Mouse (Mus musculus): ENCODE measurements around the gene Ctsh. TPM values are rescaled to one million over a fixed set of nuclear protein-coding genes. Genes with fewer than 3 reads are reported as not detected.
A peak's percentile ranks its signal among the peaks of the same experiment; 100 is the strongest.
"Not testable (repeated sequence)": the region's sequence is repeated elsewhere in the genome, so short reads cannot be mapped to it uniquely, and the experiment has no call there.

Ctsh gene
- polyA plus RNA-seq, 1 experiment: 95.5 TPM

- no peaks in the 10 kb centered on the region for H3K4me1 ChIP-seq (ENCODE audit: control insufficient read depth, insufficient read depth, low read length)
- TF ChIP-seq CTCF (IDR thresholded peaks at IDR 0.05; ENCODE audit: insufficient read depth, low read length): no peak
- TF ChIP-seq POLR2A (IDR thresholded peaks at IDR 0.05; ENCODE audit: borderline replicate concordance, extremely low read depth, low read depth, low read length): no peak
- no peak overlapping the region for H3K4me3 ChIP-seq (replicated peaks; ENCODE audit: extremely low read depth, low read depth, low read length)
- DNase-seq: no peak
- WGBS: 63% methylated on average over 7 of the region's 7 CpGs
Observed at GRCm38 (mm10) chr9:90070174-90070573, 16.2 kb downstream of the Ctsh start.

GRCm38 (mm10) chr9:90075336-90075735, 21.4 kb downstream of the Ctsh start:
- 58% methylated on average over 4 of the region's 4 CpGs for WGBS
- DNase-seq: no peak
- Histone ChIP-seq H3K4me1 (ENCODE audit: control insufficient read depth, insufficient read depth, low read length) (no peaks in the 10 kb centered on the region), H3K4me3 (replicated peaks; ENCODE audit: extremely low read depth, low read depth, low read length) (no peak overlapping the region)
- TF ChIP-seq CTCF (IDR thresholded peaks at IDR 0.05; ENCODE audit: insufficient read depth, low read length) (no peak), POLR2A (IDR thresholded peaks at IDR 0.05; ENCODE audit: borderline replicate concordance, extremely low read depth, low read depth, low read length) (no peak)

GRCm38 (mm10) chr9:90076131-90076530, 22.2 kb downstream of the Ctsh start:
- no peak for DNase-seq
- H3K4me1 ChIP-seq (ENCODE audit: control insufficient read depth, insufficient read depth, low read length): no peaks in the 10 kb centered on the region

GRCm38 (mm10) chr9:90076849-90077461, 23.0 kb downstream of the Ctsh start:
- 64% methylated on average over 8 of the region's 8 CpGs for WGBS
- TF ChIP-seq POLR2A (IDR thresholded peaks at IDR 0.05; ENCODE audit: borderline replicate concordance, extremely low read depth, low read depth, low read length) (no peak), CTCF (IDR thresholded peaks at IDR 0.05; ENCODE audit: insufficient read depth, low read length) (peak; percentile 96)
- peak; percentile 77 for DNase-seq
- H3K4me3 ChIP-seq (replicated peaks; ENCODE audit: extremely low read depth, low read depth, low read length): no peak overlapping the region
- no peaks in the 10 kb centered on the region for H3K4me1 ChIP-seq (ENCODE audit: control insufficient read depth, insufficient read depth, low read length)

More at GRCm38 (mm10) chr9:90076131-90076530, 22.2 kb downstream of the Ctsh start:
- TF ChIP-seq CTCF (IDR thresholded peaks at IDR 0.05; ENCODE audit: insufficient read depth, low read length): no peak
- TF ChIP-seq POLR2A (IDR thresholded peaks at IDR 0.05; ENCODE audit: borderline replicate concordance, extremely low read depth, low read depth, low read length): no peak
- 73% methylated on average over 5 of the region's 5 CpGs for WGBS
- H3K4me3 ChIP-seq (replicated peaks; ENCODE audit: extremely low read depth, low read depth, low read length): no peak overlapping the region

DNA sequence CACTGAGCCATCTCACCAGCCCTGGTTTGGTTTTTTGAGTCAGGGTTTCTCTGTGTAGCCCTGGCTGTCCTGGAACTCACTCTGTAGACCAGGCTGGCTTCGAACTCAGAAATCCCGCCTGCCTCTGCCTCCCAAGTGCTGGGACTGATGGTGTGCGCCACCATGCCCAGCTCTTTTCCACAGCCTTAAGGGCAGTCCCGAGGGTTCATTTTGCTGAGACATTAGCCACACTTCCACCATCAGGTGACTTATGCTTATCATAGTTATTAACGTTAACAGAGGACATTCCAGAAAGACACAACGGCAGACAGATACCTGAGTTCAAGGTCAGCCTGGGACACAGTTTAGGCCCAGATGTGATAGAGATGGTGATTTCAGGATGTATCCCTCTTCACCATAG, 28.0 kb downstream of the Ctsh start:
- 75% methylated on average over 6 of the region's 6 CpGs for WGBS
- not testable (repeated sequence) for H3K4me1 ChIP-seq (ENCODE audit: control insufficient read depth, insufficient read depth, low read length); DNase-seq; H3K4me3 ChIP-seq (replicated peaks; ENCODE audit: extremely low read depth, low read depth, low read length)

- H3K4me3 ChIP-seq (replicated peaks; ENCODE audit: extremely low read depth, low read depth, low read length): no peak overlapping the region
- WGBS: 63% methylated on average over 1 of the region's 1 CpGs
- no peak for DNase-seq
- no peaks in the 10 kb centered on the region for H3K4me1 ChIP-seq (ENCODE audit: control insufficient read depth, insufficient read depth, low read length)
- TF ChIP-seq CTCF (IDR thresholded peaks at IDR 0.05; ENCODE audit: insufficient read depth, low read length) (no peak), POLR2A (IDR thresholded peaks at IDR 0.05; ENCODE audit: borderline replicate concordance, extremely low read depth, low read depth, low read length) (no peak)
Observed at GRCm38 (mm10) chr9:90082992-90083391, 29.0 kb downstream of the Ctsh start.

GRCm38 (mm10) chr9:90084152-90084551, 30.2 kb downstream of the Ctsh start:
- DNase-seq: no peak
- Histone ChIP-seq H3K4me1 (ENCODE audit: control insufficient read depth, insufficient read depth, low read length) (no peaks in the 10 kb centered on the region), H3K4me3 (replicated peaks; ENCODE audit: extremely low read depth, low read depth, low read length) (no peak overlapping the region)
- TF ChIP-seq POLR2A (IDR thresholded peaks at IDR 0.05; ENCODE audit: borderline replicate concordance, extremely low read depth, low read depth, low read length) (no peak), CTCF (IDR thresholded peaks at IDR 0.05; ENCODE audit: insufficient read depth, low read length) (no peak)
- 85% methylated on average over 3 of the region's 3 CpGs for WGBS

DNA sequence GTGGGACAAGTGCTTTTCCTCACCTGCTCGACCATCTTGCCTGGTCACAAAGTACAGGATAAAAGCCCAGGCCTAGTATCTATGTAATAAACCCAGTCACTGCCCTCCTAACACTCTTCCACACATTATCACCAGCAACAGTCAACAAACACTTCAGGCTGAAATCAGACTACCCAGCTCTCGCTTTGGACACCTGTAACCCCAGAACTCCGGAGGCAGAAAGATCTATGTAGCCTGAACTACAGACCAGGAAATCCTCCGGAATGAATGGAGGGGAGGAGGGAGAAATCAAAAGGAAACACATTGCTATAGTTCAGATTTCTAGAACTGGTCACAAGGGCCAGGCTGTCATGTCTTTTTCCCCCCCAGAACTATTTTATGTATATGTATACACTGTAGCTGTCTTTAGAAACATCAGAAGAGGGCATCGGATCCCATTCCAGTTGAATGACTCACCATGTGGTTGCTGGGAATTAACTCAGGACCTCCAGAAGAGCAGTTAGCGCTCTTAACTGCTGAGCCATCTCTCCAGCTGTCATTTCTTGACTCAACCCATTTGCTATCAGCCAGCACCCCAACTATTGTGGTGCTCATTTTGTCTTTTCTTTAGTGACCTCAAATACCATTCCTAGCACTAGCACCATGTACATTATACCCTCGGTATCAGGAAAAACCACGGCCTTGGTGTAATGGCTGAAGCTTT, 31.0 kb downstream of the Ctsh start:
- no peak for DNase-seq
- TF ChIP-seq POLR2A (IDR thresholded peaks at IDR 0.05; ENCODE audit: borderline replicate concordance, extremely low read depth, low read depth, low read length) (no peak), CTCF (IDR thresholded peaks at IDR 0.05; ENCODE audit: insufficient read depth, low read length) (no peak)
- 58% methylated on average over 8 of the region's 8 CpGs for WGBS
- H3K4me3 ChIP-seq (replicated peaks; ENCODE audit: extremely low read depth, low read depth, low read length): no peak overlapping the region
- no peaks in the 10 kb centered on the region for H3K4me1 ChIP-seq (ENCODE audit: control insufficient read depth, insufficient read depth, low read length)

DNA sequence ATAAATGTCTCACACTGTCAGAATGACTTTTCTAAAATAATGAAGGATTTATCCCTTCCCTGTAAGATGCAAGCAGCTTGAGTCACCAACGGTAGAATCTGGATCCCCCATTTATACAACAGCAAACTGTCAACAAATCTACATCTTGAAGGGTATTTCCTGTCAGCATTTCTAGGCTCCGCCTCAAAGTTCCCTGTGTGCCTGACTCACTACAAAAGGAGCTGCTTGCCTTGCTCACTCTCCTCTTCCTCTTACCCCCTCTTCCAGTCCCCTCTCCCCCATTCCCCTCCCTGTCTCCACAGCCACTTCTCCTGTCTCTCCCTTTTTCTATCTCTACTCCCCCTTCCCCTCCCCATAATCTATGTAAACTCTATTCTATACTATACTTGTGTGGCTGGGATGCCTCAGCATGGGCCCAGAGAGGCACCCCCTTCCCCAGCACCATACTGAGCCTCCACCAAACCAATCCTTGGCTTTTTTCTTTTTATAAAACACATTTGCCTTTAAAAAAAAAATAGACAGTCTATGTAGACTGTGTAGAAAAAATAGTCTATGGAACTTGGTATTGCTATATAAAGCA, 34.0 kb downstream of the Ctsh start:
- 69% methylated on average over 2 of the region's 2 CpGs for WGBS
- DNase-seq: no peak
- no peak for TF ChIP-seq CTCF (IDR thresholded peaks at IDR 0.05; ENCODE audit: insufficient read depth, low read length)
- TF ChIP-seq POLR2A (IDR thresholded peaks at IDR 0.05; ENCODE audit: borderline replicate concordance, extremely low read depth, low read depth, low read length): no peak
- H3K4me1 ChIP-seq (ENCODE audit: control insufficient read depth, insufficient read depth, low read length): no peaks in the 10 kb centered on the region
- H3K4me3 ChIP-seq (replicated peaks; ENCODE audit: extremely low read depth, low read depth, low read length): no peak overlapping the region

Measured in lung, adult 2 months (tissue).